21 mouse cellular contexts compared by ENCODE assay signal in the genomic region with DNA sequence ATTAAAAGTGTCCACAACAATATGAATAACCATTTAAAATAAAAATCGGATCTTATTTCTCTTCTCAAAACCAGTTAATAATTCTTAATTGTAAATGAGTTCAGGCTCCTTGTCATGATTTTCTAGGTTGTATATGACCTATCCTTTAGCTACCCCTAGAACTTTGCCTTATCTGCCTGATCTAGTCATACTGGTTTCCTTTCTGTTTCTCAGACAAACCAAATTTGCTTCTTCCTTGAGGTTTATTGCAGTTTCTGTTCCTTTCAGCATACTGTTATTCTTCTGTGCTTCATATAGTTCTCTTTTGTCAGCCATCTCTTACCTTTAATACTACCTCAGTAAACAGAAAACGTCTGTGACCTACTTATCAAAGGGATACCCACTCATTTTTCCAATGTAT. TPM values are rescaled to one million over a fixed set of nuclear protein-coding genes. Genes with fewer than 3 reads are reported as not detected.
A peak's percentile ranks its signal among the peaks of the same experiment; 100 is the strongest.
DNase-seq lines count a peak whose midpoint lies in the region; TF ChIP-seq lines count a peak whose summit lies in the region.
"Had no signal": no experiment of that assay in that cellular context is flagged by ENCODE, and none has a peak within 500 bp of the region (broad histone marks: within the 10 kb centered on the region; RNA-seq: fewer than 3 reads in every experiment).

No protein-coding gene starts in this region.

- no peaks in the 10 kb centered on the region for H3K27me3 ChIP-seq in CH12.LX (replicated peaks)
- H3K27me3 ChIP-seq: embryonic facial prominence, embryonic 13.5 days; forebrain, embryonic 13.5 days; hindbrain, embryonic 12.5 days had no signal

- H3K4me3 ChIP-seq in CH12.LX (replicated peaks in 1 of 3; ENCODE audit: low read depth in 2 of 3, low read length in 2 of 3, poor library complexity in 1 of 3), result no peak overlapping the region
- H3K4me3 ChIP-seq: embryonic facial prominence, embryonic 13.5 days; forebrain, embryonic 13.5 days; gastrocnemius, adult 2 months; heart, embryonic 10.5 days; hindbrain, embryonic 12.5 days had no signal

- no peak for TF ChIP-seq RAD21 in CH12.LX (IDR thresholded peaks at IDR 0.05; ENCODE audit: low read depth, low read length)

- no peak overlapping the region for H3K4me2 ChIP-seq in CH12.LX (ENCODE audit: insufficient read depth, low read depth, poor library complexity, severe bottlenecking)
- H3K4me2 ChIP-seq: embryonic facial prominence, embryonic 13.5 days; forebrain, embryonic 13.5 days; hindbrain, embryonic 12.5 days had no signal

- no peak for TF ChIP-seq CTCF in CH12.LX (conservative IDR thresholded peaks at IDR 0.05 in 1 of 2, IDR thresholded peaks at IDR 0.05 in 1 of 2; ENCODE audit: low read depth in 2 of 2, low read length in 2 of 2)

- no peak overlapping the region for H3K27ac ChIP-seq in CH12.LX (ENCODE audit: insufficient read depth, low read depth)
- H3K27ac ChIP-seq: embryonic facial prominence, embryonic 13.5 days; forebrain, embryonic 13.5 days; gastrocnemius, adult 2 months; heart, embryonic 10.5 days; hindbrain, embryonic 12.5 days had no signal

- peak; percentile 35 for DNase-seq in CD4-positive helper T cell, adult 2 months (ENCODE audit: low read depth, low spot score)
- no peak for DNase-seq in CH12.LX (ENCODE audit: extremely low read depth)
- peak; percentile 8 for DNase-seq in induced T-regulatory cell, adult 2 months (ENCODE audit: low read depth)
- DNase-seq in naive thymus-derived CD4-positive, alpha-beta T cell, adult 2 months (ENCODE audit: low read depth), result peak; percentile 41
- no peak for DNase-seq in kidney, postnatal 36 days
- DNase-seq in heart, adult 9 months (ENCODE audit: low spot score in 2 of 2), result no peak
- no peak for DNase-seq in spleen, postnatal 4 days (ENCODE audit: low spot score in 2 of 2)
- no peak for DNase-seq in retina, postnatal 1 day
- DNase-seq: adrenal gland, postnatal 14 days; cerebellum, adult 11-12 months; cerebellum, adult 9-10 months; cerebellum, postnatal 25 days; gastrocnemius, adult 2 months; gastrocnemius, postnatal 25 days; heart, adult 11 months; heart, postnatal 10 days; heart, postnatal 4 days had no signal

- dilution Hi-C loops in CH12.LX (cut with MboI; ENCODE audit: extremely low pct_ligation_motif_present, extremely low pct_unique_long_range_greater_than_20kb, low sequenced_read_pairs), result no loop called here

- H3K9ac ChIP-seq in CH12.LX (ENCODE audit: insufficient read depth, low read depth), result no peak overlapping the region
- H3K9ac ChIP-seq: embryonic facial prominence, embryonic 13.5 days; forebrain, embryonic 13.5 days; hindbrain, embryonic 12.5 days had no signal

- peaks cover 0 to 4% of the 10 kb centered on the region in 2 experiments; a peak in 1 of 4 replicates for H3K4me1 ChIP-seq in CH12.LX (ENCODE audit: control insufficient read depth in 1 of 2, insufficient read depth in 2 of 2)
- H3K4me1 ChIP-seq: embryonic facial prominence, embryonic 13.5 days; forebrain, embryonic 13.5 days; heart, embryonic 10.5 days; hindbrain, embryonic 12.5 days had no signal

- no peak for TF ChIP-seq POLR2A in CH12.LX (IDR thresholded peaks at IDR 0.05; ENCODE audit: low read depth, low read length)

- no peaks in the 10 kb centered on the region for H3K36me3 ChIP-seq in CH12.LX (replicated peaks in 1 of 2; ENCODE audit: control insufficient read depth in 1 of 2, insufficient read depth in 1 of 2, low read length in 1 of 2)
- H3K36me3 ChIP-seq: embryonic facial prominence, embryonic 13.5 days; heart, embryonic 10.5 days; hindbrain, embryonic 12.5 days had no signal

- in situ Hi-C loops in CH12.LX (cut with MboI; ENCODE audit: low pct_ligation_motif_present, low pct_unique_long_range_greater_than_20kb, low sequenced_read_pairs), result no loop called here

- no peaks in the 10 kb centered on the region for H3K79me2 ChIP-seq in CH12.LX (replicated peaks; ENCODE audit: control insufficient read depth, extremely low read depth, insufficient read depth, poor library complexity, severe bottlenecking)

- peak; percentile 62; the same call in 1 of the 2 replicates for TF ChIP-seq EP300 in CH12.LX (IDR thresholded peaks at IDR 0.05; ENCODE audit: low read length)

- no peaks in the 10 kb centered on the region for H3K9me3 ChIP-seq in CH12.LX (replicated peaks; ENCODE audit: low read length)
- H3K9me3 ChIP-seq: embryonic facial prominence, embryonic 13.5 days; forebrain, embryonic 13.5 days; heart, embryonic 10.5 days; hindbrain, embryonic 12.5 days had no signal

TF ChIP-seq in CH12.LX, 34 proteins besides CTCF, POLR2A, EP300 and RAD21:
- no peak for TF ChIP-seq POLR2AphosphoS2 (IDR thresholded peaks at IDR 0.05; ENCODE audit: low read depth, low read length)
- no peak for TF ChIP-seq USF1 (IDR thresholded peaks at IDR 0.05; ENCODE audit: low read depth, low read length)
- no peak for TF ChIP-seq SIN3A (IDR thresholded peaks at IDR 0.05; ENCODE audit: low read length)

RNA-seq across cellular contexts. Expression of a gene that starts 19.7 kb away (rescaled TPM):
- total RNA-seq in CH12.LX (2012; rRNA removed) (1.5 and 2.0 TPM in 2 replicates), CH12.LX (2014; rRNA removed) (2.2 and 3.0 TPM in 2 replicates)
- 4.3 and 4.7 TPM in 2 replicates for polyA plus RNA-seq in CH12.LX (2012; ENCODE audit: insufficient read length, low read depth)

Comparison
In these comparisons a context has a peak if more than half of its experiments do, and no peak if none do; other contexts are left out.
1. DNase-seq: peak in CD4-positive helper T cell, adult 2 months (single experiment), induced T-regulatory cell, adult 2 months (single experiment) and naive thymus-derived CD4-positive, alpha-beta T cell, adult 2 months (single experiment); none in CH12.LX (single experiment), kidney, postnatal 36 days (0 of 2), heart, adult 9 months (0 of 2), spleen, postnatal 4 days (0 of 2) and retina, postnatal 1 day (single experiment).